Mouse (Mus musculus): ENCODE measurements around the gene Cltc. TPM values are rescaled to one million over a fixed set of nuclear protein-coding genes. Genes with fewer than 3 reads are reported as not detected.
"Not testable (repeated sequence)": the region's sequence is repeated elsewhere in the genome, so short reads cannot be mapped to it uniquely, and the experiment has no call there.

Cltc gene
- 321 and 326 TPM in 2 replicates for polyA plus RNA-seq (2012; rRNA removed)

DNA sequence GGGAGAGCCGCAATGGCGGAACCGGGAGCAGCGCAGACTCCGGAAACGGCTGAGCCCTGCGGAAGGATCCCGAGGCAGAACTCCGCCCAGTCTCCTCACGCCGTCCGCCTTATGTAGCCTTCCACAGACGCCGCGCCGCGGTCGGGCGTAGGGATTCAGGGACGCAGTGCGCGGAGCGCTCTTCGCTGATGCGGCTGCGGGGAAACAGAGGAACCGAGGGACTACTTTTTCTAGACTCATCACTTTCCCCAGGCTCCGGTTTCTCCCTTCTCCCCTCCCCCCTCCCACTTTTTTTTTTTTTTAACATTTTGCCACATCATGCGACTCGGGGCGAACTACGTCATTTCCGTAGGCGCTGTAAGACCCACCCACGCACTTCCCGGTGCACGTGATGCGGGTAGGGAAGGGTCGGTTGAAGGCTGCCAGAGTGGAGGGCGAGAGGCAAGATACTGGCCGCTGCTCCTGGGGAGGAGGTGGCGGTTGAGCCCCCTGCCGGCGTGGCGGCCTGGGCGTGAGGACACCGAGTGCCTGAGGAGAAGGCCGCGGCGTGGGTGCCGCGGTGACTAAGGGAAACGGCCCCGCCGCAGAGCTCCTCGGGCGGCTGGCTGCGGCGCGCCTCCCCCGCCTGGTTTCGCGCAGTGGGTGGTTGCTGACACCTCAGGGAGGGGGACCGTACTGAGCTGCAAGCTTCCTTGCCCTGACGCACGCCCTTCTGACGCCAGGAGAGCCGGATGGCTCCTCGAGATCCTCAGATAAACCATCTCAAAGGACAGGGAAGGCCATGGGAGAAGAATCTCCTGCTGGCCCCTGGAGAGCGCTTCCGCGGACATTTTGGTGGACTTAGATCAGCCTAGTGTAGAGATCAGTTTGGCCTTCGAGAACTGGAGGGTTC, at the start of gene Cltc:
Cltc (minus strand) TSS at position 86 of the 892 bp plus-strand sequence.
- H3K4me1 ChIP-seq (ENCODE audit: control insufficient read depth, insufficient read depth, low read length) = no peaks in the 10 kb centered on the region; the same call in 1 of the 2 replicates
- peak within 1 kb of the TSS; percentile 97 for H3K4me3 ChIP-seq (ENCODE audit: insufficient read depth, low read length)
- H3K27ac ChIP-seq (ENCODE audit: insufficient read depth, low read length) = peak within 1 kb of the TSS; percentile 98
- TF ChIP-seq POLR2A (IDR thresholded peaks at IDR 0.05; ENCODE audit: extremely low read depth, insufficient read depth, low read length) = peak; percentile 86
- no peak for TF ChIP-seq CTCF (IDR thresholded peaks at IDR 0.05; ENCODE audit: extremely low read depth, insufficient read depth, low read length)

DNA sequence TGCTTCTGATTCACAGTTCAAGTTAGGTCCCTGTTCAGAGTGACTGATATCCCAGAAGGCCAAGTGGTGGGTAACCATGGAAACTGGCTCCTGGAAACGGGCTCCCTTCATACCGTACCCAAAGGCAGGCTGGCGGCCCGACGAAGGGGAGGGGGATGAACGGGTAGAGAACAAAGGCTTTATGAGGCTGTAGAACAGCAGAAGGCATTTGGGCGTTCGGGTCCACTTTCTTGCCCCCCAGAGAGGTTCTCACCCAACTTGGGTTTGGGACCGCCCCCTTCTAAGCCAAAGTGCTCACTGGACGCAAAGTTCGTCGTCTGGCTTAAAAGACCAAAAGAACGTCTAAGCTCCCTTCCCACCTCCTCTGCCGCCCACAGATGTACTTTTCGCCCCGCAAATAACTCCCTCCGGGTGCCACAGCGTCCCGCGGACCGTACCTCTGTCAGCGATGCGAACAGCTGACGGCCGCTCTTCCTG, 49.7 kb upstream of the Cltc start:
- Histone ChIP-seq H3K4me3 (ENCODE audit: insufficient read depth, low read length) (peak overlapping the region; percentile 83), H3K4me1 (ENCODE audit: control insufficient read depth, insufficient read depth, low read length) (0 out of 2 replicates have a peak, but pooled peaks cover 2% of the 10 kb centered on the region), H3K27ac (ENCODE audit: insufficient read depth, low read length) (peak overlapping the region; percentile 36; the same call in 1 of the 2 replicates)
- TF ChIP-seq CTCF (IDR thresholded peaks at IDR 0.05; ENCODE audit: extremely low read depth, insufficient read depth, low read length) = no peak
- no peak for TF ChIP-seq POLR2A (IDR thresholded peaks at IDR 0.05; ENCODE audit: extremely low read depth, insufficient read depth, low read length)

DNA sequence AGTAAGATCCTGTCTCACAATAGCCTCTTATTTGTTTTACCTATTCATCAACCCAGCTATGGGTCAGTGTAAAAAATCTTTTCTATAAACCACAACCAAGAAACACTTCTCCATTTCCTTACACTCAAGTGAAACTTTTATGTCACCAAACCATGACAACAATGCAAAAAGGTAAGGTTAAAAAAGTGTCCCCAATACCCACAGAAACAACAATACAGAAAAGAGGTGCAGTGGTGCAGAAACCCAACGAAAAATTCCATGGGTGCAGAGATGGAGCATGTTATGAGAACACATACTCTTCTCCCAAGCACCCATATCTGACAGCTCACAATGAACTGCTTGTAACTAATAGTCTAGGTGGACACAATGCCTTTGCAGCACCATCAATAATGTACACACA, 36.8 kb upstream of the Cltc start:
- H3K27ac ChIP-seq (ENCODE audit: insufficient read depth, low read length) = no peak overlapping the region
- H3K4me1 ChIP-seq (ENCODE audit: control insufficient read depth, insufficient read depth, low read length) = no peaks in the 10 kb centered on the region
- TF ChIP-seq CTCF (IDR thresholded peaks at IDR 0.05; ENCODE audit: extremely low read depth, insufficient read depth, low read length) (no peak), POLR2A (IDR thresholded peaks at IDR 0.05; ENCODE audit: extremely low read depth, insufficient read depth, low read length) (no peak)
- no peak overlapping the region for H3K4me3 ChIP-seq (ENCODE audit: insufficient read depth, low read length)

DNA sequence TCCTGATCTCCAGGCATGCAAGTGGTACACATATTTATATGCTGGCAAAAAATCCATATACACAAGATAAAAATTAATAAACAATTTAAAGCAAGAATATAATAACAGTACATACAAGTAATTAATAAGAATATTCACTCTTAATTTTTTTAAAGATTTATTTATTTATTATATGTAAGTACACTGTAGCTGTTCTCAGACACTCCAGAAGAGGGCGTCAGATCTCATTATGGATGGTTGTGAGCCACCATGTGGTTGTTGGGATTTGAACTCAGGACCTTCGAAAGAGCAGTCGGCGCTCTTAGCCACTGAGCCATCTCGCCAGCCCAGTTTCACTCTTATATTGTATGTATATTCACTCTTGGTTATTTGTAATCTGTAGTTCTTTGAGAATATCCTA, 30.1 kb upstream of the Cltc start:
- H3K4me1 ChIP-seq (ENCODE audit: control insufficient read depth, insufficient read depth, low read length); H3K27ac ChIP-seq (ENCODE audit: insufficient read depth, low read length); H3K4me3 ChIP-seq (ENCODE audit: insufficient read depth, low read length): not testable (repeated sequence)

DNA sequence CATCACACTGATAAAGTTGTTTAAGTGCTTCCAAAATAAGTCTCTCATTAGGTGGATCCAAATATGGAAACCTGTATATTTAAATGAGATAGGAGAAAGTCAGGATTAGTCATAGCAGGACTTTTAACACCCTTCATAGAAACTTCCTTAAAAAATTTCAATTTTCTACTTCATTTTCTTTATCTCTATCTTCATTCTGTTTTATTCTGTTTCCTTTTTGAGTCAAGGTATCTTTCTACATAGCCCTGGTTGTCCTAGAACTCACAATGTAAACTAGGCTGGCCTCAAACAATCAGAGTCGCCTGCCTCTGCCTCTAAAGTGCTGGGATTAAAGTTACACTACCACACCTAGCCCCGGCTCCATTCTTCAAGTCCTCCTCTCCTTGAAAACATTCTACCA, 28.4 kb upstream of the Cltc start:
- Histone ChIP-seq H3K4me3 (ENCODE audit: insufficient read depth, low read length) (no peak overlapping the region), H3K27ac (ENCODE audit: insufficient read depth, low read length) (no peak overlapping the region), H3K4me1 (ENCODE audit: control insufficient read depth, insufficient read depth, low read length) (no peaks in the 10 kb centered on the region)
- no peak for TF ChIP-seq POLR2A (IDR thresholded peaks at IDR 0.05; ENCODE audit: extremely low read depth, insufficient read depth, low read length)
- TF ChIP-seq CTCF (IDR thresholded peaks at IDR 0.05; ENCODE audit: extremely low read depth, insufficient read depth, low read length) = no peak

DNA sequence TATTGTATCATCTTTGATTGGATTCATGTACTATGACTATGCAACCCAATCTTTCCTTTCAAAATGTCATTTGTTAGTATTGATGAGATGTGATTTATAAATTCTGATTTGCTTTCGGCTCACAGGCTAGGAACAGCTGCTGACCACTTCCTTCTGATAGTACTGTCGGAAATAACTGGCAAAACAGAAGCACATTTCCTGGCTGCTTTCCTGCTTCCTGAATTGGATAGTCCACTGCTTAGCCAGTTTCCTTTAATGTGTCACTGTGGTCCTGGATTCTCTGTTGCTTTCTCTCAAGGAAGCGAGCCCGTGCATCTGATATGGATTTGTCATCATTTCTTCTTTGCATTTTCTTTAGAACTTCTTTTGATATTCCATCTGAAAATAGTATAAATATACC, 12.5 kb upstream of the Cltc start:
- Histone ChIP-seq H3K4me1 (ENCODE audit: control insufficient read depth, insufficient read depth, low read length) (no peaks in the 10 kb centered on the region), H3K4me3 (ENCODE audit: insufficient read depth, low read length) (no peak overlapping the region), H3K27ac (ENCODE audit: insufficient read depth, low read length) (no peak overlapping the region)
- TF ChIP-seq POLR2A (IDR thresholded peaks at IDR 0.05; ENCODE audit: extremely low read depth, insufficient read depth, low read length) (no peak), CTCF (IDR thresholded peaks at IDR 0.05; ENCODE audit: extremely low read depth, insufficient read depth, low read length) (no peak)

DNA sequence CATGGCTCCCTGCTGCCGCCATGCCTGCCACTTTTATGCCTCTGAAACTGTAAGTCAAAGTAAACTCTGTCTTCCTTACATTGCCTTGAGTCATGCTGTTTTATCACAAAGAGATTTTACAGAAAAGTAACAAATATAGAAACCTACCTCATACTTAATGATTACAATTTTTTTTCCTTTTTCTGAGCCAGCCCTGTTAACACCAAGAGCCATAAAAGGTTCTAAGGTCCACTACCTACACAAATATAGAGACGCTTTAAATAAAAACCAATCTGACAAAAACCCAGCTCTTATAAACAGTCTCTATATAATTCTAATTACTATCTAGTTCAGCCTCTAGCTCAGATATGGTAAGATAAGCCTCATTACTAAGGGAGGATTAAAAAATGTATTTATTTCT, 7.1 kb upstream of the Cltc start:
- Histone ChIP-seq H3K4me3 (ENCODE audit: insufficient read depth, low read length) (no peak overlapping the region), H3K4me1 (ENCODE audit: control insufficient read depth, insufficient read depth, low read length) (no peaks in the 10 kb centered on the region)
- TF ChIP-seq POLR2A (IDR thresholded peaks at IDR 0.05; ENCODE audit: extremely low read depth, insufficient read depth, low read length) = no peak
- no peak for TF ChIP-seq CTCF (IDR thresholded peaks at IDR 0.05; ENCODE audit: extremely low read depth, insufficient read depth, low read length)

DNA sequence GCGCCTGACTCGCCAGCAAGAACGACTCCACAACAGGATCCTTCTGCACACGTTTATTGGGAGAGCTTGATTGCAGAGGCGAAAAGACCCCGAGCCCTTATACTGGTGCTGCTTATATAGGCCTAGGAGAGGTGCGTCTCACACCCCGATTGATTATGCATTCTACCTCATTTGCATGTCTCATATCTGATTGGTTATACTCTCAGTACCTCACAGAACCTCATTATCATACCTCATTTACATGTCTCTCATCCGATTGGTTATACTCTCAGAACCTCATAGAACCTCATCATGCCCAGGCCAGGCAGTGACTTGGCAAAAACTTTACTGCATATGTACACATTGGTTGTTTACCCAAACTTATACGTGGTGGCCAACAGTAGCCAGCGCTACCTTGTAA, 5.8 kb upstream of the Cltc start:
- not testable (repeated sequence) for H3K4me3 ChIP-seq (ENCODE audit: insufficient read depth, low read length); H3K27ac ChIP-seq (ENCODE audit: insufficient read depth, low read length); H3K4me1 ChIP-seq (ENCODE audit: control insufficient read depth, insufficient read depth, low read length)

More for the DNA sequence above, 7.1 kb upstream of the Cltc start:
- no peak overlapping the region for H3K27ac ChIP-seq (ENCODE audit: insufficient read depth, low read length)

DNA sequence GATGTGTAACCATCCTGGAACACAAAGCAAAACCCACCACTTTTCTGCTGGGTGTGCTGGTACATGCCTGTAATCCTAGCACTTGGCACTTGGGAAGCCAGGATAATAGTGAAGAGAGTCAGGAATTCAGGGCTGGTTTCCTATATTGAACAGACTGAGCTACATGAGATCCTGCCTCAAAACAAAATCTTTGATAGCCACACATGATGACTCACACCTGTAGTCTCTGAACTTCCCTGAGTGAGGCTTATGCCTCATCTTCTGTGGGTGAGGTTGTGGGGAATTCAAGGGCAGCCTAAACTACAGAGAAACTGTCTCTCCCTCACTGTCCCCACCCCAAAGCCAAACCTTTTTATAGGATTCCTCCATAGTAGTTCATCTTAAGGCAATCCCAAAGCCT, 3.0 kb upstream of the Cltc start:
- H3K4me1 ChIP-seq (ENCODE audit: control insufficient read depth, insufficient read depth, low read length) = no peaks in the 10 kb centered on the region; the same call in 1 of the 2 replicates
- TF ChIP-seq POLR2A (IDR thresholded peaks at IDR 0.05; ENCODE audit: extremely low read depth, insufficient read depth, low read length) (no peak), CTCF (IDR thresholded peaks at IDR 0.05; ENCODE audit: extremely low read depth, insufficient read depth, low read length) (no peak)
- no peak overlapping the region for H3K4me3 ChIP-seq (ENCODE audit: insufficient read depth, low read length)
- no peak overlapping the region for H3K27ac ChIP-seq (ENCODE audit: insufficient read depth, low read length)

DNA sequence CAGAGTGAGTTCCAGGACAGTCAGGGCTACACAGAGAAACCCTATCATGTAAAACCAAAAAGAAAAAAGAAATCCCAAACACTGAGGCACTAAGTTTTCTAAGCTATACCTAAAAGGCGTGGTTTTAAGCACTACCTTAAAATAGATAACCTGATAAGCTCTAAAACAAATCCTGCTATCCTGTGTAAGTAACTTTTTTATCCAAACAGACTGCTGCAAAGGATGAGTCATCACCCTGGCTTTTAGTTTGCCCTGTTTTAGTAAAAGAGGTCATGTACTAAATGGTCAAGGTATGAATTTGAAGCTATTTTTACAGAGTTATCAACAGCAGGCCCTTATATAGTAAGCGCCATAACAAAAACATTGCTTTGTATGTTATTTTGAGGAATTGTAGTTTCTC, 2.5 kb upstream of the Cltc start:
- no peaks in the 10 kb centered on the region; the same call in 1 of the 2 replicates for H3K4me1 ChIP-seq (ENCODE audit: control insufficient read depth, insufficient read depth, low read length)
- no peak overlapping the region for H3K27ac ChIP-seq (ENCODE audit: insufficient read depth, low read length)
- no peak for TF ChIP-seq POLR2A (IDR thresholded peaks at IDR 0.05; ENCODE audit: extremely low read depth, insufficient read depth, low read length)
- no peak for TF ChIP-seq CTCF (IDR thresholded peaks at IDR 0.05; ENCODE audit: extremely low read depth, insufficient read depth, low read length)
- H3K4me3 ChIP-seq (ENCODE audit: insufficient read depth, low read length) = no peak overlapping the region

All from cortical plate, adult 2 months (tissue).